Mouse (Mus musculus) G1E-ER4 (cell line): ENCODE data around the gene Ppef2. TPM values are rescaled to one million over a fixed set of nuclear protein-coding genes. Genes with fewer than 3 reads are reported as not detected.

ENCODE experiments used
- GATA1 ChIP-seq: IDR thresholded peaks from one replicate; pipeline ENCODE4 v1.8.0; 2012; ENCODE audit warnings: low read length, inconsistent platforms
- polyA plus RNA-seq: library from polyadenylated mRNA; stranded (reverse); fragments of >175 nt; gene quantifications from 2 replicates; pipeline ENCODE4 v1.2.3, GENCODE M21; 2012

Gene Ppef2
- polyA plus RNA-seq, 1 experiment, result not detected

DNA sequence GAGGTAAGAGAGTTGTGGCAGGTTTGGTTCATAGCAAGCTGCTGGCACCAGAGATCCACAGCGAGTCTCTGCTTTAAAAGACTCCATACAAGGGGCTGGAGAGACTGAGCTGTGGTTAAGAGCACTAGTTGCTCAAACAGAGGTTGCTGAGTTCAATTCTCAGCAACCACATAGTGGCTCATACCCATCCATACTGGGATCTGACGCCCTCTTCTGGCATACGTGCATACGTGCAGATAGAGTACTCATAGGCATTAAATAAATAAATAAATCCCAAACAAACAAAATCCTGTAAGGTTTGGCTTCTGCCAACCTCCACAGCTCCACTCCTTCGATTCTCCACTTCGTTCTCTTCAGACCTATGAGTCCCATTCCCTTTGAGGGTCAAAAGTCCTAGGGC lies 4.0 kb downstream of the Ppef2 start:
- TF ChIP-seq GATA1, result no peak

DNA sequence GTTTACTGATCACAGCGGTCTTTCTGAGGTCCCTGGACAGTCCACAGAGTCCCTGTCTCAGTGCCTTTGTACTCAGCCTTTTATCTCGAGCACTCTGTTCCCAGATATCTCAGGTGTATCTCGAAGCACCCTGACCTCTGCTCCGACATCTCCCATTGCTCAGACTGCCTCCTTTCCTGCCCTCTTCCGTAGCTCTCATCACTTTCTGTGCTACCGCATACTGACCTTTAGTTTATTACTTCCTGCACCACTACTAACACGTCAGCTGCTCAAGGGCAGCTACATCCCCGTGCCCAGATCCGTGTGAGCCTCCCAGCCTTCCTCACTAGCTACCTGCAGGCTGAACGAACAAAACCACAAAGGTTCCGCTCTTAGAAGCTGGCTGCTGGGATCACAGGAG lies 7.5 kb downstream of the Ppef2 start:
- no peak for TF ChIP-seq GATA1

DNA sequence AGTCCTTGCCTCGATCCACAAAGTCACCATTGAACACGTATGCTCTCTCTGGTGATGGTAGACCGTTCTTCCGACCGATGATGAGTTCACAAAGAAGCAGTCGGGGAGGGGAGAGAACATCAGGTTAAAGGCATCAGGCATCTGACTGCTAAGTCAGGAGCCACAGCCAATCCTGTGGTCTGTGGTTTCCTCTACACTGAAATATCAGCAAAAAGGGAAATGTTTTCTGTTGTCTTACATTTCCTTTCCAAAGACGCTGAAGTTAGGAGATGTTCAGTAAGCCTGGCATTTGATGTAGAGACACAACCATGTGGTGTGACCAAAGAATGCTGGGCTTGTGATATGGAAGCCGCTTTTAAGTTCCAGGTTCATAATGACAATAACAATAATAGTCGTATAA lies 10.6 kb downstream of the Ppef2 start:
- no peak for TF ChIP-seq GATA1

DNA sequence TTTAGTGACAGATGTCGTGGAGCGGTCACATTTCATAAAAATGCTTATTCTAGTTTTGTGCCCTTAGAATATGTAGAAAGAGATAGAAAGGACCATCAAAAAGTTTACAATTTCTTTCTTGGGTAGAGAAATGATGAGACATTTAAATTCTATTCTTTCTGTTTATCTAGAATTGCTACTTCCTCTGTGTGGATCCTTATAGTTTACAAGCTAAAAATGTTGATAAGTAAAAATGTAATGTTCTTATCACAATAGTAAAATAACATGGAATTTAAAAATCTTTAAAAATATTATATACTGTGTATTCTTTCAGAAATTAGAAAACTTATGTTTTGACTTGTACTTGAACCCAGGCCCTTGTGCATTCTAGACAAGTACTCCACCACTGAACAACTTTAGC lies 11.2 kb downstream of the Ppef2 start:
- TF ChIP-seq GATA1, result no peak

DNA sequence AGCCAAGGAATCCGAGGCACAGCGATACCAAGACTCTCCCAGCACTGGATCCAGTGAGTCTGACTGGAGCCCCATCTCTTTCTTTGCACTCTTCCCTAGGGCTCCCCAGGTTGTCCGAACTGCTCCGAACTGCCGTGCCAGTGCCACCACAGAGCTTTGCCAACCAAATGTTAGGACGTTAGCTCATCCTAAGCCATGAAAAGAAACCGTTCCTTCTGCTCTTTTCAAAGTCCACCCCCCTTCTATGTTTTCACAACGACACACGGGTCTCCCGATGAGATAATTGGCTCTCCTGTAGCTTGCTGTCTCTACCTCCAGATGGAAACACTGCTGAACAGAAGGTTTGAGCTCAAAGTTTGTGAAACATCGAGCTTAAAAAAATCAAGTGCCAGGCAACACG lies 15.3 kb downstream of the Ppef2 start:
- no peak for TF ChIP-seq GATA1

DNA sequence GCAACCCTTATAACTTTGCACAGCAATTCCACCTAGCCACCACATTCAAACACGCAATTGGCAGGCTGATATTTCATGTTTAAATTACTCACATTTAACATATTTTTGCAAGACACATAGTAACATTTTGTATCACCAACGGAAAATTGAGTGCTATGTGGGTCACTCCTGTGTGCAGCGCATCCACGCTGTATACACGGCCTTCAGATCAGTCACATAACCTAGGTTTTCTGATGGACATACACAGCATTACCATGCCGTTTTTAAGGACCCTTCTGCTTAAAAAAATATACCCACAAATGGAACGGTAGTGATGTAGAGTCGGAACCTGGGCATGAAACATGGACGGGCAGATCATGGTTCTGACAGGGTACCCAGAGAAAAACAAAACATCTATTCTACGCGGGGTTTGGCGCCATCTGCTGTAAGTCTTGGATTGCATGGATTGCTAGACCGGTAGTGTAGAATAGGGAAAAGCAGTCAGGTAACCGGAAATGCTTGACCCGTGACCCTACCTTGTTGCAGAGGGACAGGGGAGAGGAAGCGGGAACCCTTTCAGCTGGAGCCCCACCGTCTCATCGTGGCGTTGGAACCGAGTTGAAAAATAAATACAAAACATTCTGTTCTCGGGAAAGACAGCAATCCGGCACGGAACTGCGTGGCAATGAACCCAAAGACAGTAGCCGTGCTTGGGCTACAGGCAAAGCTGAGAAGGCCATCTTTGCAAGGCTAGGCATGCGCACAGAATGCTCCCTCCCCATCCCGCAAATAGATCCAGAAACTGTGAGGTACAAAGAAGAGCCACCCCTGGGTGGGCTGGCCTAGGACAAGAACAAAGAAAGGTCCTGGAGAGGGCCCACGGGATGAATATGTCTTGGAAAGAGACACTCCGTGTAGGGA lies 16.5 kb downstream of the Ppef2 start:
- no peak for TF ChIP-seq GATA1

DNA sequence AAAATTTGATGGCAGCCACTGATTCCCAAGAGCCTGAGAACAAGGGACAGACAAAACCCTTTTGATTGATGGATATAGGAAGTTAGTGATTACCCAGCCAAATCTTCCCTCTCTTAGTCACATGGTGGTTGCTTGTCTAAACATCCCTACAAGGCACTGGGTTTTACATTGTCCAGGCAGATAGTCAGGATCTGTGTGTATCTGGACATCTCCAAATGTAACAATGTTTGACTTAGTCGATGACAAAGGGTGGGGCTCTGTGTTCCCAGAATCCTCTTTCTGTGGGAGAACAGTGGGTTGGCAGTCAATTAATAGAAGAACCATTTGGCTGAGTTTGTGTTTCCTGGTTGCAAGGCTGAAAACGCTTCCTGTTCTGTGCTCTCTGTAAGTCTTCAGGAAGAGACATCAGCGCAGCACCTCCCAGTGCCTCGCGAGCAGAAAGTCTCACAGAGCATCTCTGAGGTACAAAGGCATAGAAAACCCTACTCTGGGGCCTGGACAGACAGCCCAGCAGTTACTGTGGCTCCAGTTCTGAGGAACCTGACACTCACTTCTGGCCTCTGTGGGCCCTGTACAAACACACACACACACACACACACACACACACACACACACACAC lies 21.0 kb downstream of the Ppef2 start:
- TF ChIP-seq GATA1, result no peak

DNA sequence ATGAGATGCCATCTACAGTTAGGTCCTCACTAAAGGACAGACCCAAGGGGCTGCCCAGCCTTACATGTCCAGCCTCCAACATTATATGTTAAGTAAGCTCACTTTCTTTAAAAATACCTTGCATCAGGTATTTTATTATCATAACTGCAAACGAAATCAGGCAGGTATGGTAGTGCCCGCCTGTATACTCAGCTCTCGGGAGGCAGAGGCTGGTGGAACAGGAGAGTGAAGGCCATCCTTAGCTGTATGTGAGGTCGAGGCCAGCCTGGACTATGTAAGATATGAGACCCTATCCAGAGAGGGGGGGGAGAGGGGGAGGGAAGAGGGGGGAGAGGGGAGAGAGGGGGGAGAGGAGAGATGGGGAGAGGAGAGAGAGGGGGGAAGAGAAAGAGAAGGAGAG lies 22.7 kb downstream of the Ppef2 start:
- TF ChIP-seq GATA1, result no peak

DNA sequence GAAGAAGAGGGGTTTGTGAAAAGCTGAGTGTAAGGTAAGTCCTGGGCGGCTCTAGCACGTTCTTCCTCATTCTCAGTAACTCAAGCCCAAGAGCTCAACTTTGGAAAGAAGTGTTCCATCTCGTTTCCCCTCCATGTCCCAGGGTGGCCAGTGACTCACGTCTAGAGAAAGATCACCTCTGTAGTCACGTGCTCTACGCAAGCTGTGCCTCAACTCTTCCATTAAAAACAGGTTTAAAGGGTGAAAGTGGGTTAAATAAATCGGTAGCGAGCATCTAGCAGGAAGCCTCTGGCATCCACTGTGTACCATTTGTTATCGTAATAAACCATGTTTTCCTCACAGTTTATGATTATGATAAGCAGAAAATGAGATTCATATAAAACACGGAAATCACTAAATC lies 24.2 kb downstream of the Ppef2 start:
- no peak for TF ChIP-seq GATA1

DNA sequence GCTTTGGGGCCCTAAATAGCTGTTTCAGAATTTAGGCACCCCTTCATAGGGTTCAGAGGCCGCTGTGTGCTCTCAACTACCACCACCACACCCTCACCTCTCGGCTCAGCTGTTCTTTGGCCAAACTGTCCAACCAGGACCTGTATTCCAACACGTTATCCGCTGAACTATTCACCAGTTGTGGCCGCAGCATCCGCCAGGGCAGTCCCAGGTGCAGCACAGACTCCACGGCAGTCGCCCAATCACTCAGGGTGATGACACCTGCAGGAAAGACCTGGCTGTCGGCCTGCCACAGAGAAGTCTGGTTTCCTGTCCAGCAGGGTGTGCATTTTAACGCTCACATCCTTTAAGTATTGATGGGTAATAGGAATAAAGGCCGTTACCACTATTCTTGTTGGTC lies 25.8 kb downstream of the Ppef2 start:
- no peak for TF ChIP-seq GATA1

DNA sequence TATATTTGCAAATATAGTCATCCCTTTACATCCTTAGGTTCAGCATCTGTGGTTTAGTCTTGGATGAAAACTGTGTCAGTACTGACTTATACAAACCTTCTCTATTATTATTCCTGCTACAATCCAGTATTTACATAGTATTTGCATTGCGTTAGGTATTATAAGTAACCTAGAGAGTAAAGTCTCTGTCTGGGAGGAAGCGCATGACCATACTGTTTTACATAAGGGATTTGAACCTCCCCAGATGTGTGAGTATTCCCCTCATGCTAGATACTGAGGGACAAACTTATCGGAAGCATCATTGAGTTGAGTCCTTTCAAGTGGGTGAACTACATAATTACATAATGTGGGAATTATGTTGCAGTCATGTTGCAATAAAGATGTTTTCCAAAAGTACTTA lies 26.6 kb downstream of the Ppef2 start:
- TF ChIP-seq GATA1, result no peak

DNA sequence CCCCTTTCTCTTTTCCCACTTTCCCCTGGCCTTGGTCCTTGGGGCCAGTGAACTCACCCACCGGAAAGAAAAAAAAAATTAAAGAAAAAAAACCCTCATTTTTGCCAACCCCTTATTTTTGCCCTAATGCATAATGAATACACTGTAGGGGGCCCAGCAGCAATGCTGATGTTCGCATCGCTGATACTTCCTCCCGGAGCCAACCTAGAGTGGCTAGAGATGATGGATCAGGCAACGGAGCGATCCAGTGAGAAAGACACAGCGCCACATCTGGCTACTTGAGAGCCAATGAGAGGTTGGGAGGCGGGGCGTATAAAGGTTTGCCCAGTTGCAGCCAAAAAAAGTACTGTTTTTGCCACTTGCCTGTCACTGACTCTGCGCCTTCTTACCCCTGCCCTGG lies 27.3 kb downstream of the Ppef2 start:
- no peak for TF ChIP-seq GATA1

DNA sequence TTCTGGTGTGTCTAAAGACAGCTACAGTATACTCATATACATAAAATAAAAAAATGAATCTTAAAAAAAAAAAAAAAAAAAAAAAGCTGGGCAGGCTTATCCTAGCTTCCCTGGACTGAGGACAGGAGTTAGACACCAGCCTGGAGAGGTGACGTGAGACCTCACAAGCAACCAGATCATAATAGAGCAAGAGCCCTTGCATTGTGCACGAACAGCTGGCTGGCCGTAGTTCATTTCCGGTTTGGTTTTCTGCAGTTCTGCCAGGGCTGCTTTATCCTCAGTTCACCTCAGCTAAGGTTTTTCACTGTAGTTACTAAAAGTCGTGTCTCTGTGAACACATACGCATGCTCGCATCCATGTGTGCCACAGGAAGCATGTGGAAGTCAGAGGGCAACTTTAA lies 28.3 kb downstream of the Ppef2 start:
- no peak for TF ChIP-seq GATA1

DNA sequence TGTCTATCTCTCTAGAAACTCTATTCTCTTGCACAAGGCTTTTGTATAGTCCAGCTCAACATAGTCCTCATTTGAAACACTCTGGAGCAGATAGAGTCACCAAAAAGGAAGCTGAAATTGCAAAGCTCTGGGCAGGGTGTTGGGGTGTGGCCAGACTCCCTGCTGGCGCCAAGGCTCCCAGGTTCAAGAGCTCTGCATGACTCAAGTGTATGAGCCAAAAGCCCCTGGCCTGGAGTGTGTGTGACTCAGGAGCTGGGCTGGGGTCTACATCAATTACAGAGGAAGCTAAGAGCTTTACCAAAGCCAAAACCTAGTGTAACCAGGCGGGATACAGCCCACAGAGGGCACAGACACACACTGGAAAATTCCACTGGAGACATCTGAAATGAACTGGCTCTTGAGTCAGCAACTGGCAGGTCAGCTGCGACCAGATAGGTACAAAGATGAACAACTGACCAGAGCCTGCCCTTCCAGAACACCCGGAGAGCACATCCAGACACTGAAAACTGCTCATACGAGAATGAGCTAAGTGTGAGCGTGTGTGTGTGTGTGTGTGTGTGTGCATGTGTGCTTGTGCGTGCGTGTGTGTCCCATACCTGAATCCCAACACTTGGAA lies 35.7 kb downstream of the Ppef2 start:
- TF ChIP-seq GATA1, result no peak

DNA sequence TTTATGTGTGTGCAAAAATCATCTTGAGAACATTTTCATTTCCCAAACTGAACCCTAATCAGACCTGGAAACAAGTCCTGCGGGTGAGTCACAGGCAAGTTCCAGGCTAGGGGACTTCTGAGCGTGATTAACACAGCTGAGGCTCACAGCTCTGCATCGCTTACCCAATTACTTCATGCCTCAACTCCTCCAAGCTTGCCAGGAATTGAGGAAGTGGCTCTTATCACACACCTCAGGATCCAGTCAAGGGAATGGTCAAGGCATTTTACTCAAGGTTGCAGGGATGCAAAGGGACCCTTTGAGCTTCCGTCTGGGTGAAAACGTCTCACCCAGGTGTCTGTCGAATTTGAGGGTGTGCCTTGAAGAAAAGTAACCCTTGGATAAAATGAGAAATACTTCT lies 36.3 kb downstream of the Ppef2 start:
- TF ChIP-seq GATA1, result no peak

DNA sequence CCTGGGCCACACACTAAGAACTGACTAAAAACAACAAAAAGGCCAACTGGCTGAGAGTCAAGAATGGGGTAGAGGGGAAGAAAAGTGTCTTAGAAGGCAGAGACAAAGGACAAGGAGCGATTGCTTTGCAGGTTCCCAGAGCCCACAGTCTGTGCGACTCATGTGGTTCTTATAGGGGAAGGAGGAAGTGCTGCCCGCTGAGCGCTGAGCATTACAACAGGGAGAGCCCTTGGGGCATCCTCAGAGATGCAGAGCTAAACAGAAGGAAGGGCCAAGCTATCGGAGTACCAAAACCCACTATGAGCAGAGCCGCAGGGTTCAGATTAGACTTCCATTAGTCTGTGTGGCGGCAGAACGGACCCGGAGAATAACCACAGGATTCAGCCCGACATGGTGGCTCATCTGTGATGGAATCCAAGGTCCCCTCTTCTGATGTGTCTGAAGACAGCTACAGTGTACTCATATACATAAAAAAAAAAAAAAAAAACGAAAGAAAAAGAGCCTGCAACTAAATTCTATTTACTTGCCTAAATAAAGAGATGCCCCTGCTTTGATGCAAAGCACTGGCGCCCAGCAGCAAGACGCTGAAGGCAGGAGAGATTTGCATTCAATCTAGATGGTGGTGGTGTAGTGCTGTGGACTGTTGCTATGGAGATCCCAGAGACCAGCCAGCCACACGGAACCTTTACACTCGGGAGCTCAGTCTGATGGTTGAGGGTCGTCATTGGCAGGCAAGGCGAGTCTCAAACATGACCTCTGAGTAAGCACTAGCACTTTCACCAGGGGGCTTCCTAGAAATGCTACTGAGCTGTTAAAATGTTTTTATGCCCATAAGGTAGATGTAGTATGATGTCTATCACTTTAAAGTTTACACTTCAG lies 36.9 kb downstream of the Ppef2 start:
- TF ChIP-seq GATA1, result no peak
